Mouse (Mus musculus): ENCODE measurements around the gene Hpcal1. TPM values are rescaled to one million over a fixed set of nuclear protein-coding genes. Genes with fewer than 3 reads are reported as not detected.
A peak's percentile ranks its signal among the peaks of the same experiment; 100 is the strongest.
"Not testable (repeated sequence)": the region's sequence is repeated elsewhere in the genome, so short reads cannot be mapped to it uniquely, and the experiment has no call there.

Gene Hpcal1
- polyA plus RNA-seq, 1 experiment from 2014 or later: 36.6 TPM

GRCm38 (mm10) chr12:17779093-17779492 lies 88.4 kb downstream of the Hpcal1 start:
- Histone ChIP-seq H3K36me3 (replicated peaks) (no peaks in the 10 kb centered on the region), H3K4me3 (replicated peaks) (no peak overlapping the region), H3K9me3 (no peaks in the 10 kb centered on the region), H3K4me1 (peaks cover 5% of the 10 kb centered on the region; the same call in 1 of the 2 replicates), H3K27ac (no peak overlapping the region), H3K27me3 (no peaks in the 10 kb centered on the region), H3K4me2 (no peak overlapping the region), H3K9ac (no peak overlapping the region)
- ATAC-seq (ENCODE audit: low FRiP score): no peak
- 25% methylated on average over 3 of the region's 3 CpGs for WGBS

DNA sequence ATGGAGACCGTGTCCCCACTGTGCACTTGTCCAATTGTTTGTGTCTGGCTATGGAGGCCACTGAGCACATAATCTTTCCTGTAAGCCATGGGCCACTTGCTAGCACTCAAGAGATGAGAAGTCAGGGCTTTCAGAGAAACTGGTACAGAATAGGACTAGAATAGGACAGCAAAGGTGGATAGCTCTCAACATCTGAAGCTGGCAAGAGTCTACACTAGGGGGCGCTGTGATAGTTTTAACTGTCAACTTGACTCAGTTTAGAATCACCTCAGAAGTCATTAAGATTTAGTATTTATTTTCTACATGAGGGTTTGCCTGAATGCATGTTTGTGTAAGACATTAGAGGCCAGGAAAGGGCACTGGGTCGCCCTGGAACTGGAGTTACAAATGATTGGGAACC lies 98.8 kb downstream of the Hpcal1 start:
- Histone ChIP-seq H3K36me3 (replicated peaks) (peaks cover 12% of the 10 kb centered on the region), H3K4me3 (replicated peaks) (no peak overlapping the region), H3K9ac (no peak overlapping the region), H3K27me3 (no peaks in the 10 kb centered on the region), H3K9me3 (no peaks in the 10 kb centered on the region), H3K4me2 (no peak overlapping the region), H3K27ac (no peak overlapping the region), H3K4me1 (no peaks in the 10 kb centered on the region)
- ATAC-seq (ENCODE audit: low FRiP score): no peak
- 45% methylated on average over 3 of the region's 3 CpGs for WGBS

DNA sequence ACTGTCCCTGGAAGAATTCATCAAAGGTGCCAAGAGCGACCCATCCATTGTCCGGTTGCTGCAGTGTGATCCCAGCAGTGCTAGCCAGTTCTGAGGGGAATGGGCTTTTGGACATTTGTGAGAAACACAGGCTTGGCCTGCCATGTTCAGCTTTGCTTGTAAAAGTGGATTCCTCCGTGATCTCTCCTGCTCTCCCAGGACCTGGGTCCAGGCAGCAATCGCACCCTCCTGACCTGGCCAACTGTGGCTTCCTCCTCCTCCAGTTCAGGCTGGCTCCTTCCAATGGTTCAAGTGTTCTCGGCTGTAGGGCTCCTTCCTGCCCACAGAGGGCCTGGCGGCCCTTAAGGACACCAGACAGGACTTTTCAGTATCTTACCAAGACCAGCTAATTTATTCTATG lies 100.5 kb downstream of the Hpcal1 start:
- H3K36me3 ChIP-seq (replicated peaks): peaks cover 12% of the 10 kb centered on the region
- ATAC-seq (ENCODE audit: low FRiP score): no peak
- 85% methylated on average over 6 of the region's 6 CpGs for WGBS
- no peaks in the 10 kb centered on the region for H3K27me3 ChIP-seq
- no peak overlapping the region for H3K9ac ChIP-seq
- no peak overlapping the region for H3K4me2 ChIP-seq
- no peaks in the 10 kb centered on the region for H3K4me1 ChIP-seq
- H3K27ac ChIP-seq: no peak overlapping the region
- H3K4me3 ChIP-seq (replicated peaks): no peak overlapping the region
- no peaks in the 10 kb centered on the region for H3K9me3 ChIP-seq

- no peak overlapping the region for H3K27ac ChIP-seq
- no peak overlapping the region for H3K4me2 ChIP-seq
- no peak overlapping the region for H3K4me3 ChIP-seq (replicated peaks)
- no peak for ATAC-seq (ENCODE audit: low FRiP score)
- H3K9me3 ChIP-seq: no peaks in the 10 kb centered on the region
- H3K4me1 ChIP-seq: no peaks in the 10 kb centered on the region
- H3K9ac ChIP-seq: no peak overlapping the region
- peaks cover 12% of the 10 kb centered on the region for H3K36me3 ChIP-seq (replicated peaks)
- WGBS: 94% methylated on average over 1 of the region's 1 CpGs
- no peaks in the 10 kb centered on the region for H3K27me3 ChIP-seq
Measured at GRCm38 (mm10) chr12:17792756-17793155, 102.1 kb downstream of the Hpcal1 start.

DNA sequence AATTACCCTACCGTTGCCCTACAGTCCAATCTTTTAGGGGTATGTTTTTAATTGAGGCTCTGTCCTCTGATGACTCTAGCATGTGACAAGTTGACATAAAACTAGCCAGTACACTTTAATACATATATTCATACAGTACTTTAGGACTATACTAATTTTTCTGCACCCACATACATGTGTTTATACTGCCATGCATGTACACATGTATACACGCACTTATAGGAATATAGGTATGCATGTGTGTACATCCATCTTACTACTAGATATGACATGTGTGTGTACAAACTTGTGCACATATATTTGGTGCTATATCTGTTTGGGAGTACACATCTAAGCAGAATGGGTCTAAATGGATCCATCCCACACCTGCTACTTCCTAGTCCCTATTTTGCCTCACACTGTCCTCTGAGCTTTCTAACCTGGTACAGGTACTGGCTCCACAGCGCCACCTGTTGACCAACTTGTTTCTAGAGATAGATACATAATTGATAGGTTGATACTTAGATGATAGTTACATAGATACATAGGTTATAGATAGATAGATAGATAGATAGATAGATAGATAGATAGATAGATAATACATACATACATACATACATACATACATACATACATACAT lies 105.1 kb downstream of the Hpcal1 start:
- ATAC-seq (ENCODE audit: low FRiP score): peak; percentile 30; the same call in 1 of the 2 replicates
- Histone ChIP-seq H3K4me1 (no peaks in the 10 kb centered on the region), H3K27me3 (no peaks in the 10 kb centered on the region), H3K27ac (no peak overlapping the region), H3K36me3 (replicated peaks) (peaks cover 12% of the 10 kb centered on the region), H3K4me2 (no peak overlapping the region), H3K9me3 (no peaks in the 10 kb centered on the region), H3K9ac (no peak overlapping the region), H3K4me3 (replicated peaks) (no peak overlapping the region)
- WGBS: 66% methylated on average over 3 of the region's 3 CpGs

GRCm38 (mm10) chr12:17798261-17798660 lies 107.6 kb downstream of the Hpcal1 start:
- not testable (repeated sequence) for H3K9me3 ChIP-seq; H3K36me3 ChIP-seq (replicated peaks); H3K9ac ChIP-seq; H3K27ac ChIP-seq; ATAC-seq (ENCODE audit: low FRiP score); H3K4me3 ChIP-seq (replicated peaks); H3K27me3 ChIP-seq; H3K4me2 ChIP-seq; H3K4me1 ChIP-seq
- 87% methylated on average over 11 of the region's 11 CpGs for WGBS

- no peak overlapping the region for H3K9ac ChIP-seq
- H3K36me3 ChIP-seq (replicated peaks): no peaks in the 10 kb centered on the region
- no peak overlapping the region for H3K27ac ChIP-seq
- H3K4me2 ChIP-seq: no peak overlapping the region
- no peak overlapping the region for H3K4me3 ChIP-seq (replicated peaks)
- whole genome bisulfite sequencing: 36% methylated on average over 2 of the region's 2 CpGs
- H3K27me3 ChIP-seq: no peaks in the 10 kb centered on the region
- H3K9me3 ChIP-seq: no peaks in the 10 kb centered on the region
- H3K4me1 ChIP-seq: no peaks in the 10 kb centered on the region
- ATAC-seq (ENCODE audit: low FRiP score): no peak
Measured at GRCm38 (mm10) chr12:17808542-17808941, 117.9 kb downstream of the Hpcal1 start.

DNA sequence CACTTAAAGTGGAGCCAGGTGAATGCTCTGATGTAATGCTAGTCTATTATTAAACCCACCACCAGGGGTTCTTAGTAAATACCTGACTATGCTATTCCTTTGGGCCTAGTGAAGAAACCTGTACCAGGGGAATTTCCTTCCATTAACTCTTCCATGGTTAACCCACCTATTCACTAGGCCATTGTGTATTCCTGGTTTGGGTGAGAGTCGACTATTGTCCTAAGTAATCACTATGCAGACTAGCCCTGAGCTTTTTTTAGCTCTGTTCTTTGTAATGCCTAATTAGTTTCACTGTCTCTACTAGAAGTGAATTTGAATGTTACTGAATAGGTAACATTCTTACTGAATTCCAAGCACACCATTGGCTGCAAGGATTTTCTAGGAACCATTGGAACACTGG lies 144.6 kb downstream of the Hpcal1 start:
- not testable (repeated sequence) for ATAC-seq (ENCODE audit: low FRiP score); H3K4me2 ChIP-seq; H3K4me3 ChIP-seq (replicated peaks); H3K27me3 ChIP-seq; H3K27ac ChIP-seq; H3K36me3 ChIP-seq (replicated peaks); H3K9me3 ChIP-seq; H3K4me1 ChIP-seq; H3K9ac ChIP-seq
- 83% methylated on average over 1 of the region's 1 CpGs for WGBS

Other genes starting within 250 kb of the Hpcal1 start
- 291 and 318 TPM in 2 replicates for gene Odc1, start 146.1 kb upstream of the Hpcal1 start, polyA plus RNA-seq (2016; fragmentation: Nextera tagmentation; extraction: Ambion mirVana)

All from forebrain, embryonic 12.5 days (tissue).